Mouse (Mus musculus) urinary bladder, adult 18-20 months (tissue): ENCODE data around the gene Stam.
"Not testable (repeated sequence)": the region's sequence is repeated elsewhere in the genome, so short reads cannot be mapped to it uniquely, and the experiment has no call there.

Source experiments
- DNase-seq, 2 experiments: peaks; one replicate each; pipeline ENCODE4 v3.0.0; 2022; ENCODE audit warnings: low spot score in 2 of 2, mixed read lengths in 2 of 2

Gene Stam

GRCm38 (mm10) chr2:14073362-14074220 is at the start of gene Stam:
Stam (plus strand) TSS chr2:14074098.
- peak; percentile 85 to 93 for DNase-seq

GRCm38 (mm10) chr2:14041249-14041648 is 32.6 kb upstream of the Stam start:
- DNase-seq = no peak

- DNase-seq = no peak
Observed at GRCm38 (mm10) chr2:14043011-14043410, 30.9 kb upstream of the Stam start.

- DNase-seq = no peak
Observed at GRCm38 (mm10) chr2:14043577-14044170, 30.2 kb upstream of the Stam start.

GRCm38 (mm10) chr2:14048381-14048780 is 25.5 kb upstream of the Stam start:
- peak in 1 of 2 experiments; percentile 25 for DNase-seq

GRCm38 (mm10) chr2:14048808-14049207 is 25.1 kb upstream of the Stam start:
- no peak for DNase-seq

DNA sequence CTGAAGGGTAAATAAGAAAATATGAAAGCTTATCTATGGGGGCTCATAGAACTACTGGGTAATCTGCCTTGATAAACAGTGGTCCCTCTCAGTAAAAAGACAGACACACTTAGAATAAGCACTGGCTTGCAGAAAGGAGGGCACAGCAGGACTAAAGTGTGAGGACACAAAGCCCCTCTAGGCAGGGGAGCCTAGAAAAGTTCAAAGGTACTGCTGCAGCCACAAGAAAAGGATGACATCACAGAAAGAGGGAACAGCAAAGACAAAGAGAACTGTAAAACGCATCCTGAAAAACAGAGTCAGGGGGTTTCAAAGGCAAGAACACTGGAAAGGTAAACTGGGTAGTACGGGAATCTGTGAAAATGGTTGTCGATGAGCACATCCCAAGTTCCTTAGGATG is 20.3 kb upstream of the Stam start:
- DNase-seq = no peak

DNA sequence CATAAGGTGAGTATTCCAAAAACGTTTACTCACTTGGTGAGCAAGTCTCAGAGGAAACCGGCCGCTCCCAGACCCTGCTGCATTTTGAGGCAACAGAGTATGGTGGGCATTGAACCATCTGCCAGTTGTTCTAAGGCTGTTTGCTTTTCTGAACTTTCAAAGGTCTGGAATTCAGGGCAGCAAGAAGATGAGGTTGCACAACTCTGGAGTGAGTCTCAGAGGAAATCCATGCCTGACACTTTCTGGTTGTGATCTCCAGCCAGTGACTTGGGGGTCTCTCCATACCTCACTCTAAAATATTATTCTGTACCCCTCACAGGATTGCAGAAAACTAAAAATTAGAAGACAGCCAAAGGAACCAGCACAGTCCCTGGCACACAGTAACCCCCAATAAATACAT is 19.7 kb upstream of the Stam start:
- no peak for DNase-seq

DNA sequence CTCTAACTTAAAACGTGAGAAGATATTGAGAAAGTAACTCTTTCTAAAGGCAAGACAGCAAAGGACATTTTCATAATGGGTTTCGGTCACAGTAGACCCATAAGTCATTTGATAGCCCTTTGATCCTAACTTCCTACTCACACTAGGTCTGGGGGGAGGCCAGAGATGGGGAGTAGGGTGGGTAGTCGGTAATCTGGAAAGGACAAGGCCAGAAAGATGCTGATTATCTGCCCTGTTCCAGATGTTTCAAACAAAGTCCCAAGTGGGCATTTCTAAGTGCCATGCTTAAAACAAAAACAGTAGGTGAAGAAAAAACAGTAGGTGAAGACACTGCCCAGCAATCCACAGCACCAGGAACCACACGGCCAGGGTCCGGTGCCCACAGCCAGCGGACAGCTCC is 19.2 kb upstream of the Stam start:
- DNase-seq = no peak

- peak; percentile 9 to 45 for DNase-seq
Observed at GRCm38 (mm10) chr2:14055168-14055565, 18.7 kb upstream of the Stam start.

DNA sequence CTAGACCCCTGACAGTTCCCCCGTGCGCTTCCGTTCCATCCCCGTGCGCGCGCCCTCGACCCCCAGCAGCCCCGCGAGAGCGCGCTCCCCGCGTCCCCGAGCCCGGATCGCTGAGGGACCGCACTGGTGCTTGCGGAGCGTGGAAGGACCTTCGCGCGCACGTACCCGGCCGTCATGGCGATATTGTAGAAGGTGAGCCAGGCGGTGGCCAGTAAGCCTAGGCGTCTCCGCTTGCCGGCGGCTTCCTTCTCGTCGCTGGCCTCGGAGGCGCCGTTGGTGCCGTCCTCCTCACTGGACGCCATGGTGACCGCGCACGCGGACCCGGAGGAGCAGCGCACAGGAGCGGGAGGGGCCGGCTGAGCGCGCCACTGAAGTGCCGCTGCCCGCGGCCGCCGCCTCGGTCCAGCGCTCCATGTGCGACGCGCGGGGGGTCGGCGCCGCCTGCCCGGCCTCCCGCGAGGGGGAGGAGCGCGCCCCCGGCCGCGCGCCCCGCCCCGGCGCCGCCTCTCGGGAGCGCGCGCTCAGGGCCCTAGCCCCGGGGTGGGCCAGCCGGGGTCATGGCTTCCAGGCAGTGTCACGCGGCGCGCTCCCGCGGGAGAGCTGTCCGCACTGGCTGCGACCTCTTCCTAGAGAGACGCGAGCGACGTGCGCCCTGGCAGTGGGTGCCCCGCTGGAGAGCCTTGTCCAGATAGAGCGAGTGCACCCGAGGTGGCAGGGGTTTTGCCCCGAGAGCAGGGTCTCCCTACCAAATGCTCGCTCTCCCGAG is 18.1 kb upstream of the Stam start, which contains the start of gene Hacd1:
Hacd1 (minus strand) TSS at position 570 of the 766 bp plus-strand sequence.
- DNase-seq = peak; percentile 52 to 68

GRCm38 (mm10) chr2:14065704-14066650 is 7.9 kb upstream of the Stam start:
- DNase-seq = no peak

- no peak for DNase-seq
Observed at GRCm38 (mm10) chr2:14069027-14069426, 4.9 kb upstream of the Stam start.

- DNase-seq = no peak
Observed at GRCm38 (mm10) chr2:14070466-14070865, 3.4 kb upstream of the Stam start.

- DNase-seq = no peak
Observed at GRCm38 (mm10) chr2:14073008-14073361, 913 bp upstream of the Stam start.

- no peak for DNase-seq
Observed at GRCm38 (mm10) chr2:14074221-14074901, 463 bp downstream of the Stam start.

DNA sequence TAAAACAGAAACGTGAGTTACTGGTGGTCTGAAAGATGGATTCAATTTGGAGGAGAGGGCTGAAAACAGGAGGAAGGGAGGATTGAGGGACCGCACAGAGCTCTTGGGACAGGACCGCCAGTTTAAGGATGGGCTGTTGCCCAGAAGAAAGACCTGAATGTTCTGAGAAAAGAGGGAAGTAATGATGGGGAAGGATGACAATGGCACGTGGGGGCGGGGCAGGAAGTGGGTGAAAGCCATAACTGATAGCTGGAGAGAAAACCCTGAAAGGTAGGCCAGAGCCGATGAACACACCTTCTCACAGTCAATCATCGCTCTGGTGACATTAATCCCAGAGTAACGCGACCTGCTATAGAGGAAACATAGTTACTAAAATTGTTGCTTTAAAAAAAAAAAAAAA is 4.6 kb downstream of the Stam start:
- DNase-seq = not testable (repeated sequence)

- no peak for DNase-seq
Observed at GRCm38 (mm10) chr2:14100533-14100932, 26.6 kb downstream of the Stam start.

DNA sequence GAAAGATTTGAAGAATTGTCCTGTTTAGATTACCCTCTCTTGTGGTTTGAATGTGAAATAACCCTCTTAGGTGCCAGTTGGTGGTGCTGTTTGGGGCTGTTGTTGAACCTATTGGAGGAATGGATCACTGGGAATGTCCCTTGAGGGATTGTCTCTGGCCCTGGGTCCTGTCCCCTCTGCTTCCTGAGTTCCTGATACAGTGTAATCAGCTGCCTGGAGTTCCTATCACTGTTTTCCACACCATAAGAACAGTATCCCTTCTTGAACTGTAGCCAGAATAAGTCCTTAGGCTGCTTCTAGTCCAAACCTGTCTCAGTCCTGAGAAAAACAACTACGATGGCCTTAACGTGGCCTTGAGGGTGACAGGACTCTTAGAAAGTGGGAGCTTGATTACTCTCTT is 28.7 kb downstream of the Stam start:
- no peak for DNase-seq

DNA sequence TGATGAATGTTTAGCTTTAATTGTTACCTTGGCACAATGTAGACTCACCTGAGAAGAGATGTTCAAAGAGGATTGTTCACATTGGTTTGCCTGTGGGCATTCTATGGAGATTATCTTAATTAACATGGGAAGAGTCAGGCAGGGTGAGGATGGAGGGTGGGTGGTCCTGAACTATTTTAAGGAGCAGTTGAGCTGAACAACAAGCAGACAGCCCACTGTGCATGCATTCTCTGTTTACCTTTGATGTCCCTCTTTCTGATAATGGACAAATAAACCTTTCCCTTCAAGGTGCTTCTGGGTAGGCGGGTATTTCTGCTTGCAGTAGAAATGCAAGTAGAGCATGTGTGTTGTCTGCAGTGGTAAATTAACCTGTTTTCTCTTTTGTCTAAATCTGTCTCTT is 30.0 kb downstream of the Stam start:
- no peak for DNase-seq

DNA sequence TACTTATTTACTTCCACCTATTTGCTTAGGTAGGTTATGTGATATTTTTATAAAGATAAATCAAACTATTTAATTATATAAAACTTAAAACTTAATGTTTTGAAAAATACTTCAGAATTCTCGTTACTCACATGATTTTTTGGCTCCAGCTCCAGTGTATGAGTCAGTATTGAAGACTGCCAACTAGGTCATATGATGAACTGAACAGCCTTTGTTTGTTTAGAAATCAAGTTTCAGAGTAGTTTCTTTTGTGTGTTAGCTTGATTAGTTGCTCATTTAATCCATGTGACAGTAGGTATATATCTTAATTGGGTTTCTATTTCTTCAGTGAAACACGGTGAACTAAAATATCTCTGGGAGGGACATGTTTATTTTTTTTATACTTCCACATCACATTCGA is 33.8 kb downstream of the Stam start:
- DNase-seq = no peak
